Comparison of ENCODE assay signal across 8 mouse cellular contexts in the genomic region with DNA sequence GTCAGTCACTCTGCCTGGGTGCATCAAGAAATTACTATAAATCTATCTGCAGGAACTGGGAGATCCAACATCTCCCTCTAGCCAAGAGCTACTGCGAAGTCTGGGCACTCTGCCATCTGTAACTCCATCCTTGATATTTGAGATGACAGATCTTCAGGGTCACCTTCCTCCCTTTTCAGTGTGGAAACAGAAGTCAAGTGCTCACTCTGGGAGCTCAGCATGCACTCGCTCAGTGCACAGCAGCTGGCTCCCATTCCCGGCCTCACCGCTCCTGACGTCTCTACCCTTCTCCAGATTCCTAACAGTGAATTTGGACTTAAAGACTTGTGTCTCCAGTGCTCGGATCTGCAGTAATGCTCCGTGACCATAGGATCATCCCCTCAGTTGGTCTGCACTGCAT.
DNase-seq lines count a peak whose midpoint lies in the region; ATAC-seq lines count a peak whose summit lies in the region.

No protein-coding gene starts in this region.

- H3K4me1 ChIP-seq in embryonic facial prominence, embryonic 14.5 days (ENCODE audit: control insufficient read depth, insufficient read depth, low read length), result 0 out of 2 replicates have a peak, but pooled peaks cover 3% of the 10 kb centered on the region
- H3K4me1 ChIP-seq in forebrain, embryonic 13.5 days, result no peaks in the 10 kb centered on the region

- no peaks in the 10 kb centered on the region for H3K27me3 ChIP-seq in embryonic facial prominence, embryonic 14.5 days (replicated peaks; ENCODE audit: control insufficient read depth, insufficient read depth, low read length)
- H3K27me3 ChIP-seq in forebrain, embryonic 13.5 days, result no peaks in the 10 kb centered on the region

- H3K9me3 ChIP-seq in embryonic facial prominence, embryonic 14.5 days (ENCODE audit: control insufficient read depth, low read length), result no peaks in the 10 kb centered on the region
- no peaks in the 10 kb centered on the region for H3K9me3 ChIP-seq in forebrain, embryonic 13.5 days (replicated peaks)

- H3K9ac ChIP-seq in embryonic facial prominence, embryonic 14.5 days (ENCODE audit: low read depth, low read length), result no peak overlapping the region
- no peak overlapping the region for H3K9ac ChIP-seq in forebrain, embryonic 13.5 days

- no peak overlapping the region for H3K27ac ChIP-seq in embryonic facial prominence, embryonic 14.5 days (replicated peaks; ENCODE audit: low read depth, low read length)
- H3K27ac ChIP-seq in forebrain, embryonic 13.5 days, result no peak overlapping the region

- H3K4me3 ChIP-seq in embryonic facial prominence, embryonic 14.5 days (ENCODE audit: low read depth, low read length), result no peak overlapping the region
- no peak overlapping the region for H3K4me3 ChIP-seq in forebrain, embryonic 13.5 days

- peak; percentile 75; the same call in 1 of the 2 replicates for ATAC-seq in embryonic facial prominence, embryonic 14.5 days (ENCODE audit: low read depth)
- ATAC-seq in forebrain, embryonic 13.5 days, result no peak

- DNase-seq in layer of hippocampus, adult 11-12 months (ENCODE audit: low spot score), result peak; percentile 9
- no peak for DNase-seq in layer of hippocampus, postnatal 10 days (ENCODE audit: low spot score in 2 of 2)
- peak; percentile 81 for DNase-seq in adrenal gland, adult 2 months
- DNase-seq in embryonic facial prominence, embryonic 14.5 days (ENCODE audit: low spot score), result peak; percentile 82
- peak; percentile 63 for DNase-seq in kidney, postnatal 10 days
- no peak for DNase-seq in layer of hippocampus, adult 9-11 months
- DNase-seq in thymus, postnatal 10 days (ENCODE audit: low spot score in 2 of 2), result no peak

- H3K36me3 ChIP-seq in embryonic facial prominence, embryonic 14.5 days (ENCODE audit: control insufficient read depth, insufficient read depth, low read length), result no peaks in the 10 kb centered on the region
- H3K36me3 ChIP-seq in forebrain, embryonic 13.5 days (ENCODE audit: poor library complexity, severe bottlenecking), result no peaks in the 10 kb centered on the region

- no peak overlapping the region for H3K4me2 ChIP-seq in embryonic facial prominence, embryonic 14.5 days (ENCODE audit: low read depth, low read length)
- H3K4me2 ChIP-seq in forebrain, embryonic 13.5 days, result no peak overlapping the region

- 34% methylated on average over 7 of the region's 7 CpGs for WGBS in embryonic facial prominence, embryonic 14.5 days
- WGBS in forebrain, embryonic 13.5 days, result 86% methylated on average over 7 of the region's 7 CpGs

Comparison
In these comparisons a context has a peak if more than half of its experiments do, and no peak if none do; other contexts are left out.
1. DNase-seq: peak in layer of hippocampus, adult 11-12 months (single experiment), adrenal gland, adult 2 months (single experiment), embryonic facial prominence, embryonic 14.5 days (single experiment) and kidney, postnatal 10 days (single experiment); none in layer of hippocampus, postnatal 10 days (0 of 2), layer of hippocampus, adult 9-11 months (single experiment) and thymus, postnatal 10 days (0 of 2).